Mouse (Mus musculus) MEL (cell line): ENCODE measurements around the gene Gm34302.

Experiments
- CHD2 ChIP-seq: IDR thresholded peaks from 2 replicates; pipeline ENCODE4 v1.6.1; 2011; ENCODE audit warnings: low read length, improper control_type of control experiment
- CTCF ChIP-seq, 3 experiments: IDR thresholded peaks in 2 of 3; conservative IDR thresholded peaks in 1 of 3; 2 replicates each; pipeline ENCODE4 v1.5.1; 2011 to 2012; ENCODE audit warnings: low read length in 3 of 3, low read depth in 2 of 3, mild to moderate bottlenecking in 2 of 3, improper control_type of control experiment in 1 of 3, inconsistent platforms in 1 of 3, mixed read lengths in 1 of 3, moderate library complexity in 1 of 3; ENCODE audit not compliant: control insufficient read depth in 1 of 3, insufficient read depth in 1 of 3, poor library complexity in 1 of 3, severe bottlenecking in 1 of 3
- EP300 ChIP-seq, 2 experiments: IDR thresholded peaks; 2 replicates each; pipeline ENCODE4 v1.6.1; 2011; ENCODE audit warnings: improper control_type of control experiment in 2 of 2, low read length in 2 of 2, low read depth in 1 of 2, mild to moderate bottlenecking in 1 of 2
- NELFE ChIP-seq: IDR thresholded peaks from 2 replicates; pipeline ENCODE4 v1.6.1; 2011; ENCODE audit warnings: low read depth, low read length, improper control_type of control experiment
- POLR2A ChIP-seq, 2 experiments: IDR thresholded peaks; 2 replicates each; pipeline ENCODE4 v1.6.1; 2011 to 2012; ENCODE audit warnings: low read length in 2 of 2, mild to moderate bottlenecking in 2 of 2, control low read depth in 1 of 2, improper control_type of control experiment in 1 of 2, low read depth in 1 of 2, moderate library complexity in 1 of 2; ENCODE audit not compliant: control insufficient read depth in 1 of 2, insufficient read depth in 1 of 2, poor library complexity in 1 of 2
- RAD21 ChIP-seq: IDR thresholded peaks from 2 replicates; pipeline ENCODE4 v1.6.1; 2011; ENCODE audit warnings: mild to moderate bottlenecking, low read depth, low read length, improper control_type of control experiment
- TCF12 ChIP-seq: IDR thresholded peaks from 2 replicates; pipeline ENCODE4 v1.6.1; 2014; ENCODE audit warnings: low read depth, mild to moderate bottlenecking, inconsistent platforms, low read length, improper control_type of control experiment, moderate library complexity
- USF2 ChIP-seq, 2 experiments: IDR thresholded peaks; 2 replicates each; pipeline ENCODE4 v1.6.1; 2011 to 2012; ENCODE audit warnings: improper control_type of control experiment in 2 of 2, low read length in 2 of 2, borderline replicate concordance in 1 of 2, inconsistent platforms in 1 of 2, low read depth in 1 of 2, mild to moderate bottlenecking in 1 of 2; ENCODE audit not compliant: insufficient read depth in 1 of 2

- TF ChIP-seq POLR2A (IDR thresholded peaks at IDR 0.05; ENCODE audit: control insufficient read depth in 1 of 2, insufficient read depth in 1 of 2, low read depth in 1 of 2, low read length in 2 of 2, poor library complexity in 1 of 2) (no peak), USF2 (IDR thresholded peaks at IDR 0.05; ENCODE audit: borderline replicate concordance in 1 of 2, insufficient read depth in 1 of 2, low read depth in 1 of 2, low read length in 2 of 2) (no peak), TCF12 (no peak), EP300 (IDR thresholded peaks at IDR 0.05; ENCODE audit: low read depth in 1 of 2, low read length in 2 of 2) (no peak), NELFE (no peak), CTCF (IDR thresholded peaks at IDR 0.05 in 2 of 3, conservative IDR thresholded peaks at IDR 0.05 in 1 of 3; ENCODE audit: control insufficient read depth in 1 of 3, insufficient read depth in 1 of 3, low read depth in 2 of 3, low read length in 3 of 3, poor library complexity in 1 of 3, severe bottlenecking in 1 of 3) (no peak), RAD21 (no peak), CHD2 (no peak)
Measured at GRCm38 (mm10) chr3:63504433-63504832, 20.8 kb upstream of the Gm34302 start.
